Mouse (Mus musculus): ENCODE results near the gene Irx4. TPM values are rescaled to one million over a fixed set of nuclear protein-coding genes. Genes with fewer than 3 reads are reported as not detected.

The Irx4 gene
- polyA plus RNA-seq, 1 experiment from 2014 or later = not detected

GRCm38 (mm10) chr13:73267551-73267950 is 7.3 kb downstream of the Irx4 start:
- H3K9me3 ChIP-seq (ENCODE audit: low read length) = no peaks in the 10 kb centered on the region
- DNase-seq = no peak
- H3K36me3 ChIP-seq (replicated peaks; ENCODE audit: insufficient read depth, low read length) = no peaks in the 10 kb centered on the region
- TF ChIP-seq CTCF (IDR thresholded peaks at IDR 0.05; ENCODE audit: low read depth) (no peak), EP300 (IDR thresholded peaks at IDR 0.05; ENCODE audit: low read depth) (no peak)
- H3K27me3 ChIP-seq (ENCODE audit: insufficient read depth, low read length) = peaks cover 98% of the 10 kb centered on the region
- no peak overlapping the region for H3K27ac ChIP-seq (ENCODE audit: low read depth)
- no peak for ATAC-seq
- no peak overlapping the region for H3K4me2 ChIP-seq (ENCODE audit: low read depth, low read length)
- no peak overlapping the region for H3K9ac ChIP-seq (replicated peaks)
- 6% methylated on average over 10 of the region's 10 CpGs for WGBS (ENCODE audit: insufficient replicate concordance)
- H3K4me3 ChIP-seq (ENCODE audit: low read depth, low read length) = no peak overlapping the region
- 0 out of 2 replicates have a peak, but pooled peaks cover 2% of the 10 kb centered on the region for H3K4me1 ChIP-seq (ENCODE audit: insufficient read depth)

- Histone ChIP-seq H3K27ac (ENCODE audit: low read depth) (no peak overlapping the region), H3K27me3 (ENCODE audit: insufficient read depth, low read length) (peaks cover 98% of the 10 kb centered on the region), H3K4me3 (ENCODE audit: low read depth, low read length) (no peak overlapping the region), H3K4me1 (ENCODE audit: insufficient read depth) (0 out of 2 replicates have a peak, but pooled peaks cover 2% of the 10 kb centered on the region), H3K4me2 (ENCODE audit: low read depth, low read length) (no peak overlapping the region), H3K9me3 (ENCODE audit: low read length) (no peaks in the 10 kb centered on the region), H3K9ac (replicated peaks) (no peak overlapping the region), H3K36me3 (replicated peaks; ENCODE audit: insufficient read depth, low read length) (no peaks in the 10 kb centered on the region)
- no peak for TF ChIP-seq CTCF (IDR thresholded peaks at IDR 0.05; ENCODE audit: low read depth)
- TF ChIP-seq EP300 (IDR thresholded peaks at IDR 0.05; ENCODE audit: low read depth) = no peak
- WGBS (ENCODE audit: insufficient replicate concordance) = 1% methylated on average over 20 of the region's 20 CpGs
- ATAC-seq (no peak), DNase-seq (no peak)
These were observed 8.4 kb downstream of the Irx4 start for GRCm38 (mm10) chr13:73268702-73269101.

- H3K36me3 ChIP-seq (replicated peaks; ENCODE audit: insufficient read depth, low read length) = no peaks in the 10 kb centered on the region
- no peak overlapping the region for H3K4me2 ChIP-seq (ENCODE audit: low read depth, low read length)
- ATAC-seq (no peak), DNase-seq (no peak)
- H3K9me3 ChIP-seq (ENCODE audit: low read length) = no peaks in the 10 kb centered on the region
- 12% methylated on average over 15 of the region's 15 CpGs for WGBS (ENCODE audit: insufficient replicate concordance)
- peaks cover 98% of the 10 kb centered on the region for H3K27me3 ChIP-seq (ENCODE audit: insufficient read depth, low read length)
- H3K9ac ChIP-seq (replicated peaks) = no peak overlapping the region
- TF ChIP-seq CTCF (IDR thresholded peaks at IDR 0.05; ENCODE audit: low read depth) (no peak), EP300 (IDR thresholded peaks at IDR 0.05; ENCODE audit: low read depth) (no peak)
- 0 out of 2 replicates have a peak, but pooled peaks cover 2% of the 10 kb centered on the region for H3K4me1 ChIP-seq (ENCODE audit: insufficient read depth)
- no peak overlapping the region for H3K27ac ChIP-seq (ENCODE audit: low read depth)
- H3K4me3 ChIP-seq (ENCODE audit: low read depth, low read length) = no peak overlapping the region
These were observed 9.0 kb downstream of the Irx4 start for GRCm38 (mm10) chr13:73269251-73269650.

- ATAC-seq (no peak), DNase-seq (no peak)
- H3K9ac ChIP-seq (replicated peaks) = no peak overlapping the region
- no peak overlapping the region for H3K4me3 ChIP-seq (ENCODE audit: low read depth, low read length)
- 11% methylated on average over 3 of the region's 3 CpGs for WGBS (ENCODE audit: insufficient replicate concordance)
- 0 out of 2 replicates have a peak, but pooled peaks cover 2% of the 10 kb centered on the region for H3K4me1 ChIP-seq (ENCODE audit: insufficient read depth)
- H3K27ac ChIP-seq (ENCODE audit: low read depth) = no peak overlapping the region
- H3K27me3 ChIP-seq (ENCODE audit: insufficient read depth, low read length) = peaks cover 93% of the 10 kb centered on the region
- no peak overlapping the region for H3K4me2 ChIP-seq (ENCODE audit: low read depth, low read length)
- TF ChIP-seq EP300 (IDR thresholded peaks at IDR 0.05; ENCODE audit: low read depth) (no peak), CTCF (IDR thresholded peaks at IDR 0.05; ENCODE audit: low read depth) (no peak)
- H3K36me3 ChIP-seq (replicated peaks; ENCODE audit: insufficient read depth, low read length) = no peaks in the 10 kb centered on the region
- H3K9me3 ChIP-seq (ENCODE audit: low read length) = no peaks in the 10 kb centered on the region
These were observed 9.6 kb downstream of the Irx4 start for GRCm38 (mm10) chr13:73269891-73270290.

GRCm38 (mm10) chr13:73270451-73271081 is 10.3 kb downstream of the Irx4 start:
- H3K4me3 ChIP-seq (ENCODE audit: low read depth, low read length) = no peak overlapping the region
- peaks cover 86% of the 10 kb centered on the region for H3K27me3 ChIP-seq (ENCODE audit: insufficient read depth, low read length)
- ATAC-seq (no peak), DNase-seq (no peak)
- no peaks in the 10 kb centered on the region for H3K9me3 ChIP-seq (ENCODE audit: low read length)
- H3K36me3 ChIP-seq (replicated peaks; ENCODE audit: insufficient read depth, low read length) = no peaks in the 10 kb centered on the region
- no peak overlapping the region for H3K4me2 ChIP-seq (ENCODE audit: low read depth, low read length)
- no peak for TF ChIP-seq CTCF (IDR thresholded peaks at IDR 0.05; ENCODE audit: low read depth)
- WGBS (ENCODE audit: insufficient replicate concordance) = 8% methylated on average over 22 of the region's 22 CpGs
- H3K9ac ChIP-seq (replicated peaks) = no peak overlapping the region
- H3K4me1 ChIP-seq (ENCODE audit: insufficient read depth) = 0 out of 2 replicates have a peak, but pooled peaks cover 2% of the 10 kb centered on the region
- no peak overlapping the region for H3K27ac ChIP-seq (ENCODE audit: low read depth)

GRCm38 (mm10) chr13:73271336-73272242 is 11.3 kb downstream of the Irx4 start:
- Histone ChIP-seq H3K36me3 (replicated peaks; ENCODE audit: insufficient read depth, low read length) (no peaks in the 10 kb centered on the region), H3K9ac (replicated peaks) (no peak overlapping the region), H3K4me1 (ENCODE audit: insufficient read depth) (no peaks in the 10 kb centered on the region), H3K4me3 (ENCODE audit: low read depth, low read length) (peak overlapping the region; percentile 13; the same call in 1 of the 2 replicates), H3K27me3 (ENCODE audit: insufficient read depth, low read length) (peaks cover 78% of the 10 kb centered on the region), H3K4me2 (ENCODE audit: low read depth, low read length) (peak overlapping the region; percentile 19; the same call in 1 of the 2 replicates), H3K27ac (ENCODE audit: low read depth) (no peak overlapping the region), H3K9me3 (ENCODE audit: low read length) (no peaks in the 10 kb centered on the region)
- no peak for DNase-seq
- ATAC-seq = no peak
- 3% methylated on average over 53 of the region's 53 CpGs for WGBS (ENCODE audit: insufficient replicate concordance)
- TF ChIP-seq CTCF (IDR thresholded peaks at IDR 0.05; ENCODE audit: low read depth) (no peak), EP300 (IDR thresholded peaks at IDR 0.05; ENCODE audit: low read depth) (no peak)

Measured in liver, postnatal 0 days (tissue).